Comparison of ENCODE assay signal across 8 mouse cellular contexts in genomic region chr17:74264333-74265155, GRCm38 (mm10). TPM values are rescaled to one million over a fixed set of nuclear protein-coding genes. Genes with fewer than 3 reads are reported as not detected.
A peak's percentile ranks its signal among the peaks of the same experiment; 100 is the strongest.
DNase-seq lines count a peak whose midpoint lies in the region; ATAC-seq lines count a peak whose summit lies in the region.

No protein-coding gene starts in this region.

- H3K36me3 ChIP-seq in forebrain, embryonic 10.5 days (replicated peaks): peaks cover 16% of the 10 kb centered on the region
- peaks cover 14% of the 10 kb centered on the region; the same call in 1 of the 2 replicates for H3K36me3 ChIP-seq in hindbrain, embryonic 10.5 days
- H3K36me3 ChIP-seq in liver, embryonic 13.5 days: peaks cover 16% of the 10 kb centered on the region

- peak overlapping the region; percentile 72 for H3K27ac ChIP-seq in forebrain, embryonic 10.5 days
- H3K27ac ChIP-seq in hindbrain, embryonic 10.5 days: peak overlapping the region; percentile 79
- H3K27ac ChIP-seq in liver, embryonic 13.5 days: peak overlapping the region; percentile 59

- peaks cover 6% of the 10 kb centered on the region for H3K9me3 ChIP-seq in forebrain, embryonic 10.5 days
- 0 out of 2 replicates have a peak, but pooled peaks cover 3% of the 10 kb centered on the region for H3K9me3 ChIP-seq in hindbrain, embryonic 10.5 days
- H3K9me3 ChIP-seq in liver, embryonic 13.5 days (replicated peaks): peaks cover 6% of the 10 kb centered on the region; the same call in 1 of the 2 replicates

- 56% methylated on average over 3 of the region's 3 CpGs for WGBS in forebrain, embryonic 10.5 days
- WGBS in hindbrain, embryonic 10.5 days: 63% methylated on average over 3 of the region's 3 CpGs
- WGBS in liver, embryonic 13.5 days (ENCODE audit: insufficient replicate concordance): 67% methylated on average over 3 of the region's 3 CpGs

- peak; percentile 15 to 21 for DNase-seq in cerebellum, postnatal 10 days
- no peak for DNase-seq in cerebellum, adult 9-10 months
- no peak for DNase-seq in forebrain, embryonic 10.5 days (ENCODE audit: extremely low spot score, low spot score)
- no peak for DNase-seq in hindbrain, embryonic 10.5 days (ENCODE audit: low spot score)
- DNase-seq in liver, embryonic 13.5 days: no peak
- DNase-seq in frontal cortex, postnatal 14 days (ENCODE audit: low spot score in 2 of 2): no peak
- no peak for DNase-seq in yolk sac, embryonic 10.5 days (ENCODE audit: low spot score)
- DNase-seq in right cerebral cortex, postnatal 10 days (ENCODE audit: low spot score in 2 of 2): no peak

- H3K9ac ChIP-seq in liver, embryonic 13.5 days: peak overlapping the region; percentile 46; the same call in 1 of the 2 replicates

- H3K27me3 ChIP-seq in forebrain, embryonic 10.5 days (ENCODE audit: poor library complexity, severe bottlenecking): no peaks in the 10 kb centered on the region
- H3K27me3 ChIP-seq in hindbrain, embryonic 10.5 days (ENCODE audit: insufficient read depth, poor library complexity, severe bottlenecking): no peaks in the 10 kb centered on the region
- no peaks in the 10 kb centered on the region for H3K27me3 ChIP-seq in liver, embryonic 13.5 days

- H3K4me1 ChIP-seq in forebrain, embryonic 10.5 days: peaks cover 29% of the 10 kb centered on the region
- H3K4me1 ChIP-seq in hindbrain, embryonic 10.5 days (replicated peaks): peaks cover 24% of the 10 kb centered on the region
- peaks cover 82% of the 10 kb centered on the region for H3K4me1 ChIP-seq in liver, embryonic 13.5 days (replicated peaks)

- no peak overlapping the region for H3K4me2 ChIP-seq in liver, embryonic 13.5 days

- no peak overlapping the region for H3K4me3 ChIP-seq in forebrain, embryonic 10.5 days
- no peak overlapping the region; the same call in 1 of the 2 replicates for H3K4me3 ChIP-seq in hindbrain, embryonic 10.5 days
- H3K4me3 ChIP-seq in liver, embryonic 13.5 days (replicated peaks): no peak overlapping the region

- no peak for ATAC-seq in liver, embryonic 13.5 days (ENCODE audit: low read depth)

RNA-seq across cellular contexts. Expression of gene Memo1, which starts 30.8 kb away (rescaled TPM):
- polyA plus RNA-seq in forebrain, embryonic 10.5 days (2016; fragmentation: Nextera tagmentation; extraction: Ambion mirVana): 89.7 and 95.9 TPM in 2 replicates
- 76.8 and 86.9 TPM in 2 replicates for polyA plus RNA-seq in hindbrain, embryonic 10.5 days (2016; fragmentation: Nextera tagmentation; extraction: Ambion mirVana)
- polyA plus RNA-seq in liver, embryonic 13.5 days (2015; fragmentation: Nextera tagmentation; extraction: Ambion mirVana): 108 and 111 TPM in 2 replicates

RNA-seq across cellular contexts. Expression of gene Dpy30, which starts 59.2 kb away (rescaled TPM):
- 303 TPM in 2 replicates for polyA plus RNA-seq in forebrain, embryonic 10.5 days (2016; fragmentation: Nextera tagmentation; extraction: Ambion mirVana)
- polyA plus RNA-seq in hindbrain, embryonic 10.5 days (2016; fragmentation: Nextera tagmentation; extraction: Ambion mirVana): 266 and 284 TPM in 2 replicates
- polyA plus RNA-seq in liver, embryonic 13.5 days (2015; fragmentation: Nextera tagmentation; extraction: Ambion mirVana): 198 and 225 TPM in 2 replicates

Comparison
In these comparisons a context has a peak if more than half of its experiments do, and no peak if none do; other contexts are left out.
1. DNase-seq: peak in cerebellum, postnatal 10 days (2 of 2); none in cerebellum, adult 9-10 months (single experiment), forebrain, embryonic 10.5 days (single experiment), hindbrain, embryonic 10.5 days (single experiment), liver, embryonic 13.5 days (single experiment), frontal cortex, postnatal 14 days (0 of 2), yolk sac, embryonic 10.5 days (single experiment) and right cerebral cortex, postnatal 10 days (0 of 2).
2. Peak in every context shown above with its lines, with median percentiles within 50 percentile points of each other: H3K27ac ChIP-seq.